Mouse (Mus musculus) telencephalon, adult 2 months (tissue): ENCODE data around the gene Pef1.
A peak's percentile ranks its signal among the peaks of the same experiment; 100 is the strongest.

Experiments
- DNase-seq: peaks from one replicate; pipeline ENCODE4 v3.0.0-alpha.2; 2011; ENCODE audit warnings: low read depth, low spot score

Pef1 gene

DNA sequence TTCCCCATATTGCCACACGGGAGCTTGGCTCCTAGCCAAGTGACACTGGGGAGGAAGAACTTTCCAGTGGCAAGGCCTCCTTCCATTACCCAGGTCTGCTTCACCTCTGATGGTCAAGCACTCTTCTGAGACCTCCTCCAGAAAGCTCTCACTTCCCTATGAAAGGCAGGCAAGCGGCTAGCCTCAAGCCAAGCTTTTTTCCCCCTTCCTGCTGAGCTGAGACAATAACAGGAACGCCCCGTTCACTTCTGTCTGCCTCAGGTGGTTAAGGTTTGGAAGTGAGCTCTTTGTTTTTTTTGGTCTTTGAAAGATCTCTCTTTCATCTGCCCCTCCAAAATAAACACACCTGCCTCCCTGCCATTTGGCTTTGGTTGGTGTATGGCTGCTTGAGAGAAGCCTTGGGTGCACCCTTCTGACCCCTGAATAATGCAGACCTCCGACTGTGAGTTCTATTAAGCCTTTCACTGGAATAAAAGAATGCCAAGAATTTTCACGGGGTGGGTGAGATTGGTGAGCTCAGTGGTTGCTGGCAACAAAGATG, at the start of gene Pef1:
TSS of gene Pef1 (plus strand) at position 448 of the 541 bp plus-strand sequence.
- DNase-seq = no peak

DNA sequence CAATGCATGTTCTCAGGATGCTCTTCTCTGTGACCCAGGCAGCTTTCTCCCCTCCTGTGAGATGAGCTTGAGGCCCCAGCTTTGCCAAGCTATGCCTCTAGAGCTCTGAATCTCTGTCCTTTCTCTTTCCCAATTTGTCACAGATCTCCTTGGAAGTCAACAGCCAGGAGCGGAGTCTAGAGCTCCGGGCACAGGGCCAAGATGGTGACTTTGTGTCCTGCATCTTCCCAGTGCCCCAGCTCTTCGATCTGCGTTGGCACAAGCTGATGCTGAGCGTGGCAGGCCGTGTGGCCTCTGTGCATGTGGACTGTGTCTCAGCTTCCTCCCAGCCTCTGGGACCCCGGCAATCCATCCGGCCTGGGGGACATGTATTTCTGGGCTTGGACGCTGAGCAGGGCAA, 49.2 kb upstream of the Pef1 start:
- DNase-seq = no peak

DNA sequence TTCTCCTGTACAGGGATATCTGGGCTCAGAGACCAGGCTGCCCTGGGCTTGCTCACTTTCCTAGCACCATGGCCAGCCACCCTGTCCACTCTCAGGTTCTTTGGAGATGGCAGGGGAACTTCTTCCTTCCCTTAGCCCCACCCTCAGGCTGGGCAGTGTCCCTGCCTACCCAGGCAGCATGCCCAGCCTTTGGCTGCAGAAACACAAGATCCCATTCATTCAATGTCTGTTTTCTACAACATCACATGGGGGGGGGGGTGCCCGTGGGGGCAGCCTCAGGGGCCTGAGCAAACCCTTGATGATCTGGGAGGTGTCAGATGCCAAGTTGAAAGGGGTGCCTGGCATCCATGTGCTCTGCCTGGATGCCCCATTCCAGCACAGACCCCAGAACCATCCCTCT, 47.6 kb upstream of the Pef1 start:
- DNase-seq = no peak

GRCm38 (mm10) chr4:130055160-130056010, 47.0 kb upstream of the Pef1 start:
- no peak for DNase-seq

DNA sequence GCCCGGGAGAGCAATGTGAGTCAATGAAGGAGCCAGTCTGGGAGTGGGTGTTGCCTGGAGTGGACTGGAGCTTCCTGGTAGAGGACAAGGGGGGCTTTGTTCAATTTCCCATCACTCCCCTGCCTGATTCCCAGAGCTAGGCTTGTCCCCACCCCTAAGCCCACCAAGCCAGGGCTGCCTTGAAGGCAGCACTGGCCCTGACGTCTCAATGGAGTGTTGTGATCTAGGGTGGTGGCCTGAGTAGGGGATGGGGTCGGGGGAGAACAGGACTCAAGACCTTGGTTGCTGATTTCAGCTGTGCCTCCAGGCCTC, 46.4 kb upstream of the Pef1 start:
- no peak for DNase-seq

DNA sequence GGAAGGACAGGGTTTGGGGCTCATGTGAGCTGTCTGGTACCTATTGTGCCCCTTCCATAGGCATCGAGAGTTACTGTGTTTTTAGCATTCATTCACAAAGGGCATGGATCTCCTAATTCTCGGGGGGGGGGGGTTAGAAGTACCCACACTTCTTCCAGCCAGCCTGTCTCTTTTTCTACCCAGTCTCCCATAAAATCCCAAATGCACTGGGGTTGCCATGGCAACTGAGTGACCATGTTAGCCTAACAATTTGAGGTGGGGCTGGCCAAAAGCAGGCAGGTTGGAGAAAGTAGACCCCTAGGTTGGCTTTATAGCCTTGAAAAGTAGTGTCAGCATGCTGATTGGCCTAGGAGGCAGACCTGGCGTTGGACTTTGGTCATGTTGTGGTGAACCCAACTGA, 45.9 kb upstream of the Pef1 start:
- DNase-seq = no peak

GRCm38 (mm10) chr4:130060937-130061336, 41.4 kb upstream of the Pef1 start:
- DNase-seq = no peak

- no peak for DNase-seq
These were observed 39.2 kb upstream of the Pef1 start for GRCm38 (mm10) chr4:130063191-130063590.

- no peak for DNase-seq
These were observed 35.5 kb upstream of the Pef1 start for GRCm38 (mm10) chr4:130066816-130067215.

DNA sequence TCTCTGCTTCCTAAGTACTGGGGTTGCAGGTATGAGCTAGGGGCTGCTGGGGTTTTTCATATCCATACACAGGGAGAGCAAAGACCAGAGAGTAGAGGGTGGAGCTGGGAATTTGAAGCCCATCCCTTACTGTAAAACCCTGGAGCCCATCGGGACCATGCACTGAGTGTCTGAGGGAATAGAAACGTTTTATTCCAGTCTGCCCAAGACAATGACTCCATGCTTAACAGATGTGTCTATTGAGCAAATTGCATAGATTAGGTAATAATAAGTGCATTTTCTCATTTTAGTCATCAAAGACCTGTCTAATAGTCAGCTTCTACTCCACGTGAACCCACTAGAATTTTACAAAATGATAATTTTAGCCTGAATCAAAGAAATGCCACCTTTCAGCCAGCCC, 31.8 kb upstream of the Pef1 start:
- no peak for DNase-seq

DNA sequence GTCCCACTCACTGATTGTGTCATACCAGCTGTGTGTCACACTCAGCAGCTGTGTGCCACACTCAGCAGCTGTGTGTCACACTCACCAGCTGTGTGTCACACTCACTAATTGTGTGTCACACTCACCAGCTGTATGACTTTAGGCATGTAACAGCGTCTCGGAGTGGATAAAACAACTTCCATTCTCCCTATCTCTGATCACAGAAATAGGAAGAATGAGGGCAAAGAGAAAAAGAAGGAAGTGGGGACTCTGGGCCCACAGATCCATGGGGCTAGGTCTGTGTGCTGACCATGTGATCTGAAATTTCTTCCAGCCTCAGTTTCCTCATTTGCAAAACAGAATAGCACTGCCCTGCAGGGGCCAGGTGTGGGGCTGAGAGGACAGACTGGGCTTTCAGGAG, 30.6 kb upstream of the Pef1 start:
- no peak for DNase-seq

DNA sequence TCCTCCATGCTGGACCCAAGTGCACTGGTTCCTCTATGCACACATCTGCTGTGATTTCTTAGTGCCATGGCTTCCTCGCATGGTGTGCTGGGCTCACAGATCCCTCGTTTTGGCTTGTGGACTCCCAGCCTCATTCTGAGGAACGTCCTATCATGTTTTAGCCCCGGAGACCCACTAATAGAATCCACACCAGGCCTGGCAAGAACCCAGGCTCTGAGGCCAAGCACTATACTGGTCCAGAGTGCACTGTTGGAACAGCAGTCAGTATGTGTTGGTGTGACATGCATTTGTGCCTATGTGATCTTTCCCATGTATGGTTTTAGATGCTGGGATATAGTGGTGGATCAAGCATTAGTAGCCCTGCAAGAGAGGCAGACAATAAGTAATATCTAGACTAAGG, 29.0 kb upstream of the Pef1 start:
- DNase-seq = no peak

GRCm38 (mm10) chr4:130074761-130075515, 27.4 kb upstream of the Pef1 start:
- no peak for DNase-seq

GRCm38 (mm10) chr4:130076856-130077255, 25.5 kb upstream of the Pef1 start:
- DNase-seq = no peak

GRCm38 (mm10) chr4:130078816-130079485, 23.4 kb upstream of the Pef1 start:
- peak; percentile 50 for DNase-seq

GRCm38 (mm10) chr4:130079521-130079920, 22.8 kb upstream of the Pef1 start:
- no peak for DNase-seq

GRCm38 (mm10) chr4:130081345-130082190, 20.8 kb upstream of the Pef1 start:
- DNase-seq = no peak

- no peak for DNase-seq
These were observed 20.1 kb upstream of the Pef1 start for GRCm38 (mm10) chr4:130082211-130082610.

DNA sequence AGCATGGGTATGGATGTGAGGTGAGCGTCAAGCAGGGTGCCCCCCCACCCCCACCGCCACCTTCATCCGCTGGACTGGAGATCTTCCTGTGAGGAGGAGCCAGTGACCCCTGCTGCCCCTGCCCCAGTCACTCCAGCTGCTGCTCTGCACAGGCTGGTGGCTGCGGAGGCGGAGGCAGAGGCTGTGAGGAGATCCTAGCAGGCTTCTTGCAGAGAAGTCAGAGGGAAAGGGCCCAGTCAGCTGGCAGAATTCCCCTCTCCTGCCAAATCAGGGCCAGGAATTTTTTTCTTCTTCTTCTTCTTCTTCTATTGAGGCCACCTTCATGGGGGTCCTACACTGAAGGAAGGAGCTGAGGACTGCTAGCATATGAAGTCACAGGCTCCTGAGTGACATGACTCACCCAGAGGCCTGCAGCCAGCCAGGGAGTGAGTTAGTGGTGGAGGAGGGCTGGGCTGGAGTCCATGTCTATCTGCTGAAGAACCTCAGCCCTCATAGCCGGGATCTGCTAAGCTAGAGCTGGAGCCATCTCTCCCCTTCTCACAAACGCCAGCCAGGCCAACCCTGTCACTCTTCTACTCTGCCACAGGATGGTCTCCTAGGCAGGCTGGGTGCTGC, 17.9 kb upstream of the Pef1 start:
- DNase-seq = peak; percentile 42

GRCm38 (mm10) chr4:130085246-130085820, 17.0 kb upstream of the Pef1 start:
- DNase-seq = no peak

DNA sequence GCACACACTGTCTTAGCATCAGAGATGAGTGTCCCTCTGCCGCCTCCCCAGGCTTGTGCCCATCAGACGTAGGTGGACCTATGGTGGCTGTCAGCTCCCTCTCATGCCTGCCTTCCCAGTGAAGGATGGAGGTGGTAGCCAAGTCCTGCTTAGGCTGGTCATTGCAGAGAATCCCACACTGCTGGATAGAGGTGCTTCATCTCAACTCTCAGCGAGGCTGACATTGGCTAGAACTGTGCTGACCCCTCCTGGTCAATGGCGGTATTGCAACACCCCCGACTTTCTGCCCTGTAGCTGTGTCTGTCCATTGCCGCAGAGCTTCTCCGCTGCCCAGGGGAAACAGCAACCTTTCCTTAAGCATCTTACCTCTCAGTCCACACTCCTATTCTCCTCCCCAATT, 15.1 kb upstream of the Pef1 start:
- DNase-seq = no peak
